Mouse (Mus musculus) C2C12 (cell line): ENCODE results near the gene Caprin1. TPM values are rescaled to one million over a fixed set of nuclear protein-coding genes. Genes with fewer than 3 reads are reported as not detected.

Source experiments
- H3K27me3 ChIP-seq: one replicate; pipeline ENCODE4 v1.6.1; 2011; ENCODE audit not compliant: control insufficient read depth, insufficient read depth, insufficient read length
- H3K36me3 ChIP-seq: one replicate; pipeline ENCODE4 v1.6.1; 2011; ENCODE audit not compliant: control insufficient read depth, insufficient read depth
- H3K4me3 ChIP-seq: one replicate; pipeline ENCODE4 v1.5.1; 2011; ENCODE audit warnings: mild to moderate bottlenecking, control low read depth; ENCODE audit not compliant: poor library complexity, insufficient read depth, severe bottlenecking
- H3K79me2 ChIP-seq: one replicate; pipeline ENCODE4 v1.6.1; 2011; ENCODE audit not compliant: control insufficient read depth, insufficient read depth
- H3K79me3 ChIP-seq: one replicate; pipeline ENCODE4 v1.6.1; 2011; ENCODE audit warnings: low read depth, control low read depth
- H3ac ChIP-seq: one replicate; pipeline ENCODE3; 2011; ENCODE audit warnings: low read depth; ENCODE audit not compliant: control insufficient read depth, insufficient read length
- CEBPB ChIP-seq: IDR thresholded peaks from one replicate; pipeline ENCODE4 v1.6.1; 2011; ENCODE audit warnings: low read depth, mild to moderate bottlenecking, control low read depth, moderate library complexity
- CTCF ChIP-seq: IDR thresholded peaks from one replicate; pipeline ENCODE4 v1.5.1; 2011; ENCODE audit not compliant: control insufficient read depth, insufficient read depth, insufficient read length
- FOSL1 ChIP-seq: IDR thresholded peaks from one replicate; pipeline ENCODE4 v1.8.0; 2011; ENCODE audit warnings: mild to moderate bottlenecking, low read length; ENCODE audit not compliant: poor library complexity, insufficient read depth, severe bottlenecking
- MAX ChIP-seq: IDR thresholded peaks from one replicate; pipeline ENCODE4 v1.6.1; 2011; ENCODE audit warnings: mild to moderate bottlenecking, control low read depth
- MYOD1 ChIP-seq: IDR thresholded peaks from one replicate; pipeline ENCODE4 v1.6.1; 2011; ENCODE audit warnings: low read depth; ENCODE audit not compliant: control insufficient read depth, insufficient read length
- MYOG ChIP-seq: IDR thresholded peaks from one replicate; pipeline ENCODE4 v1.6.1; 2011; ENCODE audit not compliant: control insufficient read depth, insufficient read length; ENCODE audit errors: extremely low read depth
- USF1 ChIP-seq: IDR thresholded peaks from one replicate; pipeline ENCODE4 v1.6.1; 2011; ENCODE audit warnings: low read depth, mild to moderate bottlenecking, control low read depth, moderate library complexity
- polyA plus RNA-seq: library from polyadenylated mRNA; unstranded; fragments of >200 nt; fragmentation: generic; extraction: Trizol; gene quantifications from one replicate; pipeline ENCODE4 v1.2.1, GENCODE M21; 2012; ENCODE audit warnings: missing spikeins

The Caprin1 gene
- polyA plus RNA-seq, 1 experiment: 161 TPM

- H3K79me3 ChIP-seq: no peaks in the 10 kb centered on the region
- TF ChIP-seq MAX (no peak), FOSL1 (no peak), MYOG (no peak), MYOD1 (no peak), USF1 (no peak), CEBPB (no peak), CTCF (no peak)
- H3K79me2 ChIP-seq: no peaks in the 10 kb centered on the region
- H3K27me3 ChIP-seq: no peaks in the 10 kb centered on the region
- H3ac ChIP-seq: no peak overlapping the region
- no peaks in the 10 kb centered on the region for H3K36me3 ChIP-seq
- no peak overlapping the region for H3K4me3 ChIP-seq
These were observed 41.0 kb upstream of the Caprin1 start for GRCm38 (mm10) chr2:103838483-103838882.

GRCm38 (mm10) chr2:103837166-103837565 lies 39.7 kb upstream of the Caprin1 start:
- Histone ChIP-seq H3K27me3 (no peaks in the 10 kb centered on the region), H3K79me2 (no peaks in the 10 kb centered on the region), H3K36me3 (no peaks in the 10 kb centered on the region), H3K4me3 (no peak overlapping the region), H3ac (no peak overlapping the region), H3K79me3 (no peaks in the 10 kb centered on the region)
- TF ChIP-seq CEBPB: no peak
- TF ChIP-seq MAX: no peak
- no peak for TF ChIP-seq CTCF
- TF ChIP-seq MYOG: no peak
- no peak for TF ChIP-seq FOSL1
- no peak for TF ChIP-seq USF1
- no peak for TF ChIP-seq MYOD1

- TF ChIP-seq MYOG (no peak), MYOD1 (no peak), USF1 (no peak), FOSL1 (no peak), CTCF (no peak), CEBPB (no peak), MAX (no peak)
- Histone ChIP-seq H3K79me2 (no peaks in the 10 kb centered on the region), H3ac (no peak overlapping the region), H3K36me3 (no peaks in the 10 kb centered on the region), H3K4me3 (no peak overlapping the region), H3K27me3 (peaks cover under 1% of the 10 kb centered on the region), H3K79me3 (no peaks in the 10 kb centered on the region)
These were observed 38.4 kb upstream of the Caprin1 start for GRCm38 (mm10) chr2:103835614-103836395.

- Histone ChIP-seq H3K79me3 (no peaks in the 10 kb centered on the region), H3K79me2 (no peaks in the 10 kb centered on the region), H3ac (no peak overlapping the region), H3K4me3 (no peak overlapping the region), H3K27me3 (peaks cover 9% of the 10 kb centered on the region), H3K36me3 (no peaks in the 10 kb centered on the region)
- no peak for TF ChIP-seq FOSL1
- TF ChIP-seq MAX: no peak
- TF ChIP-seq MYOG: no peak
- TF ChIP-seq USF1: no peak
- TF ChIP-seq CTCF: no peak
- TF ChIP-seq CEBPB: no peak
- TF ChIP-seq MYOD1: no peak
These were observed 36.5 kb upstream of the Caprin1 start for GRCm38 (mm10) chr2:103833816-103834445.

GRCm38 (mm10) chr2:103832899-103833298 lies 35.5 kb upstream of the Caprin1 start:
- TF ChIP-seq MYOD1 (no peak), USF1 (no peak), CTCF (no peak), CEBPB (no peak), FOSL1 (no peak), MYOG (no peak)
- H3K27me3 ChIP-seq: peaks cover 9% of the 10 kb centered on the region
- no peak overlapping the region for H3ac ChIP-seq
- H3K79me3 ChIP-seq: no peaks in the 10 kb centered on the region
- no peak overlapping the region for H3K4me3 ChIP-seq
- no peaks in the 10 kb centered on the region for H3K36me3 ChIP-seq
- H3K79me2 ChIP-seq: no peaks in the 10 kb centered on the region
